Mouse (Mus musculus): ENCODE results near the gene Ubxn4.

DNA sequence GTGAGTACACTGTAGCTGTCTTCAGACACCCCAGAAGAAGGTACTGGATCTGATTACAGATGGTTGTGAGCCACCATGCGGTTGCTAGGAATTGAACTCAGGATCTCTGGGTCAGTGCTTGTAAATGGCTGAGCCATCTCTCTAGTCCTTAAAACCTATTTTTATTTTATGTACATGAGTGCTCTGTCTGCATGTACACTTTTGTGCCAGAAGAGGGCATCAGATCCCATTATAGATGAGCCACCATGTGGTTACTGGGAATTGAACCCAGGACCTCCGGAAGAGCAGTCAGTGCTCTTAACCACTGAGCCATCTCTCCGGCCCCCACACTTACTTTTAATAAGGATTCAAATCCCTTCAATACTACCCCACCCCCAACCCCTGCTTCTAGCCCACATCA is 39.2 kb downstream of the Ubxn4 start:
- no peak for TF ChIP-seq GATA1 (IDR thresholded peaks at IDR 0.05; ENCODE audit: low read length)
- no peak for TF ChIP-seq TAL1 (IDR thresholded peaks at IDR 0.05; ENCODE audit: low read length)
